Mouse (Mus musculus) adrenal gland, postnatal 36 days (tissue): ENCODE measurements around the gene Mybbp1a. TPM values are rescaled to one million over a fixed set of nuclear protein-coding genes. Genes with fewer than 3 reads are reported as not detected.
A peak's percentile ranks its signal among the peaks of the same experiment; 100 is the strongest.

Experiments used
- DNase-seq, 2 experiments: peaks; one replicate each; pipeline ENCODE4 v3.0.0; 2021; ENCODE audit warnings: mixed read lengths in 1 of 2
- total RNA-seq, 2 experiments: library from RNA; stranded (reverse); gene quantifications; 2 replicates each; pipeline ENCODE4 v1.2.3; 2021

Gene Mybbp1a
- total RNA-seq, 2 experiments from 2014 or later = 86.3 to 101 TPM

DNA sequence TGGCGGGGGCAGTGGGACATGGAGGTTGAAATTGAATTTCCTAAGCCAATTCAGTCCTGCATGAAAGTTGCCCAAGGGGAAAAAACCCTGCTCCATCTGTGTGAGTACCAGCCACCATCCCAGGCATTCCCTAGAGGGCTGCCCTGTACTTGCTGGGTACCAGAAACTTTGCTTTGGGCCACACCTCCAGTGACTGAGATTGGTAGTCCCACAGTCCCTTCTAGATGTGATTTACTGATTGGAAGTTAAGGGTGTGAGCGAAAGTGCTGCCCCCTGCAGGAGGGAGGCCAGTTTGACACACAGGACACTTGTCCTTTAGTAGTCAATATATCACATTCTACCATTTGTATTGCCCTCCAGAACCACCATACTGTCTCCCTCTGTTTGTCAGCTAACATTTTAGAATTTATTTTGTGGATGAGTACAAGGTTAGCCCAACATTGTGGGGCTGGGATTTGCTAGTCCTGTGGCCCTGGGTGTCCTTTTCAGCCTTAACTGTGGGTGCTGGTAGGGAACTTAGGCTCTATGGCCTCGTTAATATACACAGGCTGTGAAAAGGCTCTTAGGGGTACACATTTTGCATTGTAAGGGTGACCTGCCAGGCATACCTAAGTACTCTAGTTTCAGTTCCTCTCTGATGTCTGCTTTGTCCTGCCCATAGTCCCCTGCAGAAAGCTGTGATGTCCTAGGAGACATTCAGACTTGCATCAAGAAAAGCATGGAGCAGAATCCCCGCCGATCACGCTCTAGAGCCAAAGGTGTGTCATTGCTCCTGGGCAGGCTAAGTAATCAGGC lies 5.4 kb downstream of the Mybbp1a start:
- DNase-seq = peak; percentile 44 to 59

DNA sequence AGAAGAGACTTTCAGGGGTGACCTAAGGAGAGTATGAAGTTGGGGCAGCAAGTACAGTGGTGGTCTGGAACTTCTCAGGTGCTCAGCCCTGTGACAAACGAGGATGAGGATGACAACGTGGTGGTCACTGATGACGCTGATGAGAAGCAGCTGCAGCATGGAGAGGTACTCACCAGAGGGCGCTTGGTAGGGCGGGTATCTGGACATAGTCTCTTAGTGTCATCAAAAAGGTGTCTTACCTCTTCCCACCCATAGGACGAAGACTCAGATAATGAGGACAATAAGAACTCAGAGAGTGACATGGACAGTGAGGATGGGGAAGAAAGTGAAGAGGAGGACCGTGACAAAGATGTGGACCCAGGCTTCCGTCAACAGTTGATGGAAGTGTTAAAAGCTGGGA lies 6.3 kb downstream of the Mybbp1a start:
- DNase-seq = no peak

DNA sequence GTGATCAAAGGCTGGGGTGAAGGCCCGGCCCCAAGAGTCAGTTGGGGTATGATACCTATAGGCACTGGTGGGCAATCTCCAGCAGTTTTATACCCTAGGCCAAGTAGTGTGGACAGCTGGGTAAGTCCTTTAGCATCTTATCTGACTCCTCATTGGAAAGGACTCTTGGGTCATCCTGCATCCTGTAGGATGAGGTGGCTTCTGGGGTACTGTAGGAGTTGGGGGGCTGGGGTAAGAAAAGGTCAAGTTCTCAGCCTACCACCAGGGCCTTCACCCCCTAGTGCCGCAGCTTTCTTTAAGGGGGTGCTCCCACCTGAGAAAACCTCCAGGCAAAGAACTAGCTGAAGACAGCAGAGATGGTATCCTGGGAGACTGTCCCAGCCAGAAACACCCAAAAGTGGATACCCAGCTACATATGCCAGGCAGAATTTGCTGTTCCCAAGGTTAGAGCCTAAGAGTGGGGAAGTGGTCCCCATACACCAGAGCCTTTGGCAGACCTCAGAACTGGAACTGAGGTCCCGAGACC lies 11.0 kb downstream of the Mybbp1a start:
- no peak for DNase-seq

DNA sequence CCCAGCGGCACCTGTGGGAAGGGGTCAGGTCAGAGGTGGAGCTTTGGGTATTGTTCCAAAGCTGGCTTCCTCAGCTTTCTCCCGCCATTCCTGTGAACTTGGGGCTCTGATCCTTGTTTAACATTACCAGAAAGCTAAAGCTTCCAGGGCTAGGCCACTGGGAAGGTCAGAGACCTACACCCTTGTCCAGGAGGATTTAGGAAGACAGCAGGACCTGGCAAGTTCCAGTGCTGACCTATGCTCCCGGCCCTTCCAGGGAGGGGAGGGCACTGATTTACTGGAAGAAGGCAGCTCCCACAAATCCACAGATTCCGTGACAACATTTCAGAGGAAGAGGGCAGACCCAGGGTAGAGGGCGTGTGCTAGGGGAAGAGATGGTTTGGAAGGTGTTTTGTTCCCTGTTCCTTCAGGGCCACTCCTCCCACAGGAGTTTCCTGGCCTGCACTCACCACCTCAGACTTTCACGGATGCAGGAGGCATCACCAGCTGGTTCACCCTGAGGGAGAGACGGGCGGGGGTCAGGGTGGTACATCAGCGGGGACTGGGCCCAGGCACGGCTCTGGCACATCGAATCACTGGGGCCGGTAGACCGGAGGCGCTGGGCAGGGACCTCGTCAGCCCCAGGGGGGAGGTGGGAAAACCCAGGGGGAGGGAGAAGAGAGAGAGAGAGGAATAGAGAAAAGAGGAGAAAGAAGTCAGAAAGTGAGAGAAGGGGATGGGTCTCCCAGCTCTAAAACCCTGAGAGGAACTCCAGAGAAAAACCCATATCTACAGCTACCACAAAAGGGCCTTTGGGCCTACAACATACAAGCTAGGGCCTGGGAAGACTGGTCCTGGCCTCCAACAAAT lies 12.2 kb downstream of the Mybbp1a start:
- no peak for DNase-seq

DNA sequence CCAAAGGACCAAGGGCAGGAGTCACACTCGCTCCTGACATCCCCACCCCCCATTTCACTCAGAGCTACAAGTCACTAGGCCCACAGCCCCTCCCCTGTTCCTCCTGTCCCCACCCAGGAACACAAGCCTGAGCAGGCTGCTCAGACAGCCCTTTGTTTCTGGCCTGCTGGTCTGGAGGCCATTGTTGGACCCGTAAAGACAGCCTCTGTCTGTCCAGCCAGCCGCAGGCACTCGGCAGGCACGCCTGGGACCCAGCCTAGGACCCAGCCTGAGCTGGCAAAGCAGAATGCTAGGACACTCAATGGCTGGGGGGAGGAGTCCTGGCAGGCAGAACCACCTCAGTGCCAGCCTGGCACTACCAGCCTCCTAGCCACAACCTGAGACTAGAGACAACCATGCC lies 14.5 kb downstream of the Mybbp1a start:
- no peak for DNase-seq

DNA sequence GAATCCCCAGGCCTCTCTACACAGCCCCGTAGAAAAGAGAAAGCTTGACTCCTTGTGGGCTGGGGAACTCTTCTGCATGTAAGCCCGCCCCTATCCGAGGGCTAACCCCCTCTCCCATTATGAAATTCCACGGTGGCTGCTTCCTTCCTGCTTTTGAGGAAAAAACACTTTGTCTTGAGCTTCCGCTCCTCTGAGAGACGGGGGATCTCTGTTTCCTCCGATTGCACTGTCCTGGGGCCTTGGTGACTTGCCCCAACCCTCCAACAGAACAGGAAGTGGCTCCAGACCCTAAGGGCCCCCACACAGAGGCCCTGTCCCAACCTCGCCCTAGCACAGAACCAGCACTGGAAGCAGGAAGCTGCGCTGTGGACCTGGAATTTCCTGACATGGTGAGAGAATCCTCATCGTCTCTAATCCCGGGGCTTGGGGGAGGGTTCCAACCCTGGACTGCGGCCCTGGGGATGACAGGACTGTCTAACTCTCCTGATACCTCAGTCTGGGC lies 16.9 kb downstream of the Mybbp1a start:
- peak in 1 of 2 experiments; percentile 29 for DNase-seq

DNA sequence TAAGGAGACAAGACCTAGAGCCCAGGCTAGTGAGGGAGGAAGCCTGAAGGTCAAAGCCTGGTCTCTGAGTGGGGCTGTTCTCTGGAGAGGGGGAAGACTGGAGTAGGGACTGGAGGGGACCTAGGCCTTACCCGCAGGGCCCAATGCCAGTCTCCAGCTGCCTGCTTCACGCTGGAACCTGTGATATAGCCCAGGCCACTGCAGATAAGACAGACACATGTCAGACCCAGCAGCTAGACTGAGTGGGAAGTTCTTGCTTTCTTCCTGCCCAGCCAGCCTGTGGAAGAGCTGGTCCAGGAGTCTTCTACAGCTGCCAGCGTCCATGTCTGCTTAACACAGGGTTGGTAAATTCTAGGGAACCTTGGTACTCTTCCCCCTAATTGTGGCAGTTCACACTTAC lies 17.3 kb downstream of the Mybbp1a start:
- DNase-seq = no peak

DNA sequence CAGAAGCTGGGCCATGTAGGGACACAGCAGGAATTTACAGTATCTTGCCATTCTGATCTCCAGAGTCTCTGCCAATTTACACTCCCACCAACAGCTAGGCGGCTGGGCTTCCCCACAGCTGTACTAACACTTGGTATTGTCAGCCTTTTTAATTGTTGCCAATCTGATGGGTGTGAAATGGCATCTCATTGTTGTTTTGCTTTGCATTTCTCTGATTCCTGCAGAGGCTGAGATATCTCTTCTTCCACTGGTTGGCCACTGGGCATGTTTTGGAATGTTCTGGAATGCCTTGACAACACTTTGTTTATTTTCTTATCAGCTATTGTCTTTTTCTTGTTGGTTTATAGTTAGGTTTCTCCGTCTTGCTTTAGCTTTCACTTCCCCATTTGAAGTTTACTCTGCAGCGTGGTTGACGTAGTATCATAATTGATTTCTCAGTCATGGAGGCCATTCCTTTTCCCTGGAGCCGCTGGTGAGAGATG lies 20.4 kb downstream of the Mybbp1a start:
- no peak for DNase-seq

DNA sequence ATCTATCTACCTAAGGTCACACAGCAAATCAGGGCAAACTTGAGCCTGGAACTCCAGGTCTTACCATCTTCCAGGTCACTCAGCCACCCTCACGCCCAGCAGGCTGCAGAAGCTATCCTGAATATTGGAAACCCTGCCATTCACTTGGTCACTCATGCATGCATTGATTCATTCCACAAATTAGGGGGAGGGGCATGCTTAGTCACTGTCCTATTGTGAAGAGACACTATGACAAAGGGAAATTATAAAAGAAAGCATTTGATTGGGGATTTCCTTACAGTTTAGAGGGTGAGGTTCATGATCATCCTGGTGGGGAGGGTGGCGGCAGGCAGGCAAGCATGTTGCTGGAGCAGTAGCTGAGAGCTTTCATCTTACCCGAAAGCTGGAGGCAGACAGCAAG lies 23.7 kb downstream of the Mybbp1a start:
- DNase-seq = no peak

DNA sequence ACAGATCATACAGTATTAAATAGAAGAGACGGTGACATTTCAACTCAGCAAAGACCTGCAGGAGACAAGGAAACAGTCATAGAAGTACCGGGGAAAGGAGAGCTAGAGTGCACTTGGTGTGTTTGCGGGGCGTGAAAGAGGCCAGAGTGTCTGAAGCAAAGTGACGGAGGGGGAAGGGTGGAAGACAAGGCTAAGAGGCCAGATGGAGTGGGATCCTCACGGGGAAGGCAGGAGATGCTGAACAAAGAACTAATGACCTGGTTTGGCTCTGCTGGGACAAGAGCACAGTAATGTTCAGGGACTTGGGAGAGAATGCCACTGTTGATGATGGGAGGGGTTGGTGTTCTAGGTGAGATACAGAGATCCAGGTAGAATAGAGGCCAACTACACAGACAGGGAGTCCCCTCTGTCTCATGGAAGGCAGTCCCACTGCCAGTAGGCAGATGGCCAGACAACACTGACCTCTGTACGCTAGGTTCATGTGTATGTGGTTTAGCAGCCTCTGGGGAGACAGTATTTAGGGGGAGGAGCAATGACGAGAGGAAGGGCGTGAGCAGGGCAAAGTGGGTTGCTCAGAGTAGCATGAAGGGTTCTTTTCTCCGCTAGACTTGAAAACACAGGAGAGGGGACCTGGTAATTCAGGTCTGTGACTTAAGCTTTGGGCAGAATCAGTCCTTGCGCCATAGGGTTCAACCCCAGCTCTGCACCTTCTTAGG lies 25.0 kb downstream of the Mybbp1a start:
- DNase-seq = no peak

DNA sequence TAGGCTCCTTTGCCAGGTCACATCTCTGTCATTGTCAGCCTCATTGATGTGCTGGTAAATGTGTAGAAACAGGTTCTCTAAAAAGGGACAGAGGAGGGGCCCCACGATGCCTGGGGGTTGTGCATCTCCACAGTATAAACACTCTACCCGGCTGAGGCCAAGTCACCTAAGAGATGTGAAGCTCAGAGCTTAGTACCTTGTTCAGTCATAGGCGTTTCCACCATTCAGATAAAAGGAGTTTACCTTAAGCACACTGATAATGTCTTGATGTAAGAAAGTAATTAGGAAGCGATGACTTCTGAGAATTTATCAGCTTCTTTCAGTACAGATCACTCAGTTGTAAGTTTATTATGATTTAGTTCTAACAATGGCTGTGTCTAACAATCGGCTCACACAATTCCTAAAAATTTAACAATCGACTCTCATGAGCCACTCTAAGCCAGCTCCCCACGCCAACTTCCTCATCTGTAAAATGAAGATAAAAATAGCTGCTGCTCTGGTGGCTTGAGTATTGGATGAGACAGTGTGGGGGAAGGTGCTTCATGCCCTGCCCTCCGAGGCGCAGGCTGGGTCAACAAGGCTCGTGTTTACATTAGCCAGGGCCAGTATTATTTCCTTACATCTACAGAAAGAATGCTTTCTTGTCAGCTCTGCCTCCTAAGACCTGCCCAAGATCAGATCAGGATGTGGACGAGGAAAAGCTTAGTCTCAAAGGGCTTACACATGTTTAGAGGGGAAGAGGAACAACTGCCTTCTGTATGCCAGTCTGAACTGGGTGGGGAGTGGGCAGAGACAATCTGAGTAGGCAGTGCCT lies 25.7 kb downstream of the Mybbp1a start:
- DNase-seq = no peak

DNA sequence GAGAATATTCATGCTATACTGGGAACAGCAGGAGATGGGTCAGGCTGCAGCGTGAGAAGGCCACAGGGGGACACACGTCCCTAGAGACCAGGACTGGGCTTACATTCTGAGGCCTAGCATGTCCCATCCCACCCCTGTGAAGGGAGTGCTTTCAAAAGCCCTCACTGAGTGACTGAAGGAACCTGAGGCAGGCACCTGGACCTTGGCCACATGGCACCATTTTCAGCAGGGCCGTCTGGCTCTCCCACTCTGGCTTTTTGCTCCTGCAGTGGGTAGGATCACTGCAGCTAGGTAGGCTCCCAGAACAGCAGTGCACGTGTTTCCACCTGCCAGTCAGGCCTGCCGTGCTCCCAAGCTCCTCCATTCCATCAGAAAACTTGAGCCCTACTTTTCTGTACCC lies 27.4 kb downstream of the Mybbp1a start:
- no peak for DNase-seq

DNA sequence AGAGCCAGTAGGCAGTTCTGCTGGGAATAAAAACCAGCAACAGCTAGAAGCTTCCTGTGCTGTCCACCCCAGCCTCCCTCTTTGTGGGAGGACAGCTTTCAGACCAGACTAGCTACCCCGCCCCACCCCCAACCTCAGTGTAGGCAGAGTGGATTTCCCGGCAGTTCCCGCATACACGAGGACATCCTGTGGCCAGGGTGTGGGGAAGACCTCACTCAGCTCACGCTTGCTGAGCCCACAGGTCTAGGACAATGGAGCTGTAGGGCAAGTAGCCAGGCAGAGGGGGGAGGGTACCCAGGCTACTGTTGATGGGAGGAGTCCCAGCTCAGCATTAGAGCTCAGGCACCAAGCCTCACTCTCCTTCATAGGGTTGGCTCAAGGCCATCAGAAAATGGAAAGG lies 28.1 kb downstream of the Mybbp1a start:
- DNase-seq = peak; percentile 55 to 82

DNA sequence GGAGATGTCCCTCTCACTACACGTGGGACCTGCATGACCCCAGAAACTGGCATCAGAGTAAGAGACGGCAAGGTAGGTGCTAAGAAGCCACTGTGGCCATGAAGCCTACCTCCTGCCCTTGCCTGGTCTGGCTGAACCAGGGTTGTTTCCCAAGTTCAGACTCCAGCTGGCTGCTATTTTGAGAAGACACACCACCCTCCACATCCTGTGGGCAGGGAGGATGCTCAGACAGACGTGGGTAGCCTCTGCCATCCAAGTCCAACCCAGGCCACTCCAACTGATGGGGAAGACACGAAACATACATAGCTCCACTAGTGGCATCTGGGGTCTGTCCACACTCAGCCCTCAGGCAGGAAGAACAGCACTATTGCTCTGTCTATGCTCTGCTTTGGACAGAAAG lies 28.8 kb downstream of the Mybbp1a start:
- DNase-seq = no peak

DNA sequence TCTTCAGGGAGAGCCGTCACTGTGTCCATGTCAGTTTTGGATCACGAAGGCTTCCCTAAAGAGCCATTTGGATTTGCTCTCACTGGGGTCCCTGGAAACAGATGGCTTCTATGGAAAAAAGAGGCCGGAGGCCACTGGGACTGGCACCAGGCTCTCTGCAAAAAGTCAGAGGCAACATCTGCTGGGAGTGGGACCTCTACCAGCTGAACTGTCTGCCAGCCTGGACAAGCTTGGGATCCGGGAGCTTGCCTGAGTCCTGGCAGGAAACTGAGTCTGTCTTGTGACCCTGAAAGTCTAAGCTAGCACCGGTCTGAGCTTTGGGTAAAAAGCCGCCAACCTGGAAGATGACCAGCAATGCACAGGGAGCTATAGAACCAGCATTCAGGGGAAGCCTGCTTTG lies 30.2 kb downstream of the Mybbp1a start:
- DNase-seq = no peak

DNA sequence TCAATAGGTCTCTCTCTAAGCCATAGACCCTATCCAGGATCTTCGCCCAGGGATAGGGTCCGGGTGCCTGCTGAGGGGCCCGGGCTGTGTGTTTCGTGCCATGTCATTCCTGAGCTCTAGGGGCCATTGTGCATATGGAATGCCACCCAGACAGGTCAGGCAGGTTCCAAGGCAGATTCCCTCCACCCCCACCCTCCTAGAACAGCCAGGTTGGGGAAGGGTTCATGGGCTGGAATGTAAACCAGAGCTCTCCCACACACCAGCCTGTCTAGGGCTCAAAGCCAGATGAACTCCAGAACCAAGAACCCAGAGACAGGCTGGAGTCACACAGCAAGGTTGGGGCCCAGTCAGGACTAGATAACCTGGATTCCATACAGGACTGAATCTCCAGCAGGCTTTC lies 32.4 kb downstream of the Mybbp1a start:
- no peak for DNase-seq

DNA sequence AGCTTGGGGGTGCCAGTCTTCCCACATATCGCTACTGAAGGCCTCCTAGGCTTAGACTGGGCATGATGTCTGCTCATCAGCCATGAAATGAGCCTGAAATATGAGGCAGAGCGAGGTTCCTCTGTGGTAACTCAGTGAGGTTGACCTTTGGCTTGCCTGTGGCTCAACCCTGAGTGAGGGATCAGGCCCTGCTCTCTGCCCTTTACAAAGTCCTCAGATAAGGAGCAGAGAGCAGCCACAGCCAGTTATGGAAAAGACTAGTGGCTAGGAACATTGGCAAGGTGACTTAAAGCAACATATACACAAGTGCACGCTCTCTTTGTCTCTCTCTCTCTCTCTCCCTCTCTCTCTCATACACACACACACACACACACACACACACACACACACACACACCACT lies 33.8 kb downstream of the Mybbp1a start:
- no peak for DNase-seq

DNA sequence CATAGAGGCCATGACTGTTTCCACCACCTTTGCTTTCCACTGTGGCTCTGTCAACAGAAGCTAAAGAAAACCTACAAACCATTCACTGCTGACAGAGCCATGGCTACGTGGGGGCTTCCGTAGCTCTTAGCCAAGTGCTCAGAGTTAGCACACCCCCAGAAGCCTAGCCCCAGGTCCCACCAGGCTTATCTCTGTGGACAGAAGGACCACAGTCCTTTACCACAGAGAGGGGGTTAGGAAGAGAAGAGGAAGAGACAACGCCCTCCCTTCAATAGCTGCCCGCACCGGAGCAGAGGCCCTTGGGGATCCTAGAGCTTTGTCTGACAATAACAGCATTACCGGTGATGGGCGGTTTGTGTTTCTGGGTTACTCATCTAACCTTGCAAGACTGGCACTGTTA lies 34.3 kb downstream of the Mybbp1a start:
- no peak for DNase-seq

DNA sequence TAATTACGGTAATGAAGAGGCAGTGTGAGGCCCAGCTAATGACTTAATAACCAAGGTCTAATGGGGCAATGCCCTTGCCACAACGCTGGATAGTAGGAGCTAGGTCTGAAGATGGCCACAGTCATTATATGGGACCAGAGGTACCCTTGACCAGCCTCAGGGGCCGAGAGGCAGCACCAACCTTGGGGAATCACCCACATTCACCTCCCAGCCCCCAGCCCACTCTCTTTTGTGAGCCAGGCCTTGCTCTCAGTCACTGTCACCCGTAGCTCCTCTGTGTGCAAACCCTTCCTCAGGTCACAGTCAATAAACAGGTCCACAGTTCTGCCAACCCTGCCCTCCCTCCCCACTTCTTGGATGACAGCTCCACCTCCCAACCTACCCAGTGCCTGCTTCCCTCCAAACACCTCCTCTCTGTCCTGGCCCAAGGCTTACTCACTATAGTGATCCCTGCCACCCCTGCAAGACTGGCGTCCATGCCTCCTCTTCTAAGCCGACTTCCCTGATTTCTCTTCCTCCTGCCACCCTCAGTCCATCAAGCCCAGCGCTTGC lies 35.0 kb downstream of the Mybbp1a start:
- no peak for DNase-seq

DNA sequence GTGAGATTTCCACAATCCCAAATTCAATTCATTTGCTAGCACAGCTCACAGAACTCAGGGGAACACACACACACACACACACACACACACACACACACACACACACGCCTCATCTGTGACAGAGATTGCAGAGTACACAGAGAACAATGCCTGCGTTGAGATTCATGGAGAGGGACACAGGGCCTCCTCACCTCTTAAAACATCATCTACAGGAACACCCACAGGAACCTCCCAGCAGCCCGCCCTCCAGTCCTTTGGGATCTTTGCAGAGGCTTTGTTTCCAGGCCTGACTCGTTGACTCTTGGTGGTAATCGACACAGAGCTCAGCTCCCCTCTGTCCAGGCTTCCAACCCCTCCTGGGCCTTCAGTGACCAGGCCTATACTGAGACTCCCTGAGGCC lies 36.0 kb downstream of the Mybbp1a start:
- DNase-seq = no peak

DNA sequence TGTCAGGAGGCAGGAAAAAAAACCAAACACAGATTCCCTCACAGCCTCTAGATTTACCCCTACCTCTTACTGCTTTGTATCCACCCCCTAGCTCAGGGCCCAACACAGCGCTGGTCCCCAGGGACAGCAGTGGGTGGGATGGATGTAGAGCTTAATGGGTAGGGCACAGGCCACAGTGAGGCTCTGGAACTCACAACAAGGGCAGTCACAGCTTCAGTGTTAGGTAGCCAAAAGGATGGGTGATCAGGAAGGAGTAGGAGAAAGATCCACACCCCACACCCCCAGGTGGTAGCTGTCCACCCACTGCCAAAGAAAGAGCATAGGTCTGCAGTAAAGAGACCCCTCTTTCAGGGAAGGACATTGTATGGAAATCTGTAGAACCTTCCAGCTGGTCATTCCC lies 36.5 kb downstream of the Mybbp1a start:
- DNase-seq = no peak
